Mouse (Mus musculus): ENCODE measurements at regions not wholly inside any gene's neighbourhood (a gene's known extent, or its start where the extent isn't known, plus 50 kb on each side); places are given as distances from the start of the nearest gene placed in this dataset.

DNA sequence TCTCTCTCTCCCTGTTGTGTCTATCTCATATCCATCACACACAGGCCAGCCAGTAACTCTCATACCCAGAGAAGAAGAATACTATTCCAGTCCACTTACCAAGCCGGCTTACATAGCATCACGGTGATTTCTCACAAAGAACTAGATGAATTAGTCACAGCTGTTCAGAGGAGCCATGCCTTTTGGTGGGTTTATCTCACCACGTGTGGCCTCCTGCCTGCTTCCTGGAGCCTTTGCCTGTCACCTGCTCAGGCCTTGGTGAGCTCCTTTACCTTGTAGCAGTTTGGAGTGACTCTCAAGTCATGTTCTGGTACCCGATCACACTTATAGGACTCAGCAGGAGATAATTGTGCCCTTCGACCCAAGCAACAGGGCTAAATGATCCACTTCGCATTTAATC lies 331.2 kb upstream of the Prickle1 start:
- DNase-seq = no peak
- Histone ChIP-seq H3K4me3 (no peak overlapping the region), H3K9ac (ENCODE audit: low read depth, low read length) (no peak overlapping the region), H3K27me3 (ENCODE audit: control insufficient read depth, insufficient read depth, low read length) (no peaks in the 10 kb centered on the region), H3K4me1 (ENCODE audit: control insufficient read depth, insufficient read depth, low read length) (no peaks in the 10 kb centered on the region), H3K79me2 (replicated peaks; ENCODE audit: control insufficient read depth, insufficient read depth, low read length) (no peaks in the 10 kb centered on the region), H3K36me3 (ENCODE audit: control insufficient read depth, insufficient read depth, low read length) (no peaks in the 10 kb centered on the region), H3K27ac (no peak overlapping the region)
- intact Hi-C loops (cut with DNase I) = no loop called here
- no peak for TF ChIP-seq POLR2A (IDR thresholded peaks at IDR 0.05; ENCODE audit: insufficient read depth, low read depth, low read length)
- no peak for TF ChIP-seq CTCF (IDR thresholded peaks at IDR 0.05)
- no peak for TF ChIP-seq EP300 (IDR thresholded peaks at IDR 0.05; ENCODE audit: insufficient read depth, low read depth, low read length)
- WGBS = 58% methylated on average over 6 of the region's 6 CpGs

- no peak for DNase-seq
- no peaks in the 10 kb centered on the region for H3K4me1 ChIP-seq (ENCODE audit: control insufficient read depth, insufficient read depth, low read length)
- H3K27me3 ChIP-seq (ENCODE audit: control insufficient read depth, insufficient read depth, low read length) = no peaks in the 10 kb centered on the region
- no peak overlapping the region for H3K4me3 ChIP-seq
- no peak overlapping the region for H3K9ac ChIP-seq (ENCODE audit: low read depth, low read length)
- no peaks in the 10 kb centered on the region for H3K79me2 ChIP-seq (replicated peaks; ENCODE audit: control insufficient read depth, insufficient read depth, low read length)
- no peaks in the 10 kb centered on the region for H3K36me3 ChIP-seq (ENCODE audit: control insufficient read depth, insufficient read depth, low read length)
- H3K27ac ChIP-seq = no peak overlapping the region
- no peak for TF ChIP-seq POLR2A (IDR thresholded peaks at IDR 0.05; ENCODE audit: insufficient read depth, low read depth, low read length)
- no peak for TF ChIP-seq CTCF (IDR thresholded peaks at IDR 0.05)
- no peak for TF ChIP-seq EP300 (IDR thresholded peaks at IDR 0.05; ENCODE audit: insufficient read depth, low read depth, low read length)
- intact Hi-C loops (cut with DNase I) = no loop called here
These were observed 330.6 kb upstream of the Prickle1 start for GRCm38 (mm10) chr15:93926262-93926661.

DNA sequence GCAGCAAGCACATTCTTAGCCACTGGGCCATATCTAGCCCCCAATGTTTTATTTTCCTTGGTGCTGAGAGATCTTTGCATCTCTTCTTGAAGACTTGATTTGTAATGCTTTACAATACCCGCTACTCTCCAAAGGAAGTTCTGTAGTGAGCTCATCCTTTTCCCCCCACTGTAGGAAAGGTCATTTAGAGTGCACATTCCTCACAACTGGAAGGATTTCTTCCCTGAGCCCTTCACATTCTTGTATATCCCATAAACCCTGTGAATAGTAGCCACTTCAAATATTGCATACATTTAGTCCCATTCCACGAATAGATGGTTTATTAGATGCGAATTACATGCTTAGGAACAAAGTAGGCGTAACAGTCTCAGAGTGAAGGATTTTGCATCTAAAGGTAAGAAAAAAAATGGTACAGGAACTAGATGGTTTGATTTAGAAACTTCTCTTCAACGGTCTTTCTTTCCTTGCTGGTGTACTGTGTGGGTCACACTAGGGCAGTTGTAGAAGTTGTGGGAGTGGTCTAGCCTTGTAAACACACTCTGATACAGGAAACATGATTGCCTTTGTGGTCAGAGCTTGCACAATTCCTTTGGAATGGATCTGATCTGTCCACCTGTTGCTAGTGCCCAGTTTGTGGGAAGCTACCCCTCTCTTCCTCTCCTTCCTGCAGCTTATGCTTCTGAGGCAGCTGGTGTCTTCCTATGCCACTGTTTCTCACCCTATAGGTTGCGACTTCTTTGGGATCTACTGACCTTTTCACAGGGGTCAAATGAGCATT lies 326.0 kb upstream of the Prickle1 start:
- Histone ChIP-seq H3K4me3 (no peak overlapping the region), H3K27ac (no peak overlapping the region), H3K79me2 (replicated peaks; ENCODE audit: control insufficient read depth, insufficient read depth, low read length) (no peaks in the 10 kb centered on the region), H3K36me3 (ENCODE audit: control insufficient read depth, insufficient read depth, low read length) (no peaks in the 10 kb centered on the region), H3K4me1 (ENCODE audit: control insufficient read depth, insufficient read depth, low read length) (no peaks in the 10 kb centered on the region; the same call in none of the 2 replicates), H3K27me3 (ENCODE audit: control insufficient read depth, insufficient read depth, low read length) (no peaks in the 10 kb centered on the region), H3K9ac (ENCODE audit: low read depth, low read length) (no peak overlapping the region)
- TF ChIP-seq POLR2A (IDR thresholded peaks at IDR 0.05; ENCODE audit: insufficient read depth, low read depth, low read length) (no peak), EP300 (IDR thresholded peaks at IDR 0.05; ENCODE audit: insufficient read depth, low read depth, low read length) (no peak), CTCF (IDR thresholded peaks at IDR 0.05) (no peak)
- intact Hi-C loops (cut with DNase I) = no loop called here
- no peak for DNase-seq
- WGBS = 74% methylated on average over 6 of the region's 6 CpGs

- Histone ChIP-seq H3K36me3 (ENCODE audit: control insufficient read depth, insufficient read depth, low read length) (no peaks in the 10 kb centered on the region), H3K9ac (ENCODE audit: low read depth, low read length) (no peak overlapping the region), H3K4me3 (no peak overlapping the region), H3K4me1 (ENCODE audit: control insufficient read depth, insufficient read depth, low read length) (no peaks in the 10 kb centered on the region; the same call in none of the 2 replicates), H3K27ac (no peak overlapping the region), H3K27me3 (ENCODE audit: control insufficient read depth, insufficient read depth, low read length) (no peaks in the 10 kb centered on the region), H3K79me2 (replicated peaks; ENCODE audit: control insufficient read depth, insufficient read depth, low read length) (no peaks in the 10 kb centered on the region)
- DNase-seq = no peak
- 73% methylated on average over 5 of the region's 5 CpGs for WGBS
- intact Hi-C loops (cut with DNase I) = no loop called here
- no peak for TF ChIP-seq CTCF (IDR thresholded peaks at IDR 0.05)
- TF ChIP-seq EP300 (IDR thresholded peaks at IDR 0.05; ENCODE audit: insufficient read depth, low read depth, low read length) = no peak
- TF ChIP-seq POLR2A (IDR thresholded peaks at IDR 0.05; ENCODE audit: insufficient read depth, low read depth, low read length) = no peak
These were observed 325.3 kb upstream of the Prickle1 start for GRCm38 (mm10) chr15:93920996-93921395.

GRCm38 (mm10) chr15:93919577-93919976 lies 323.9 kb upstream of the Prickle1 start:
- no peaks in the 10 kb centered on the region for H3K36me3 ChIP-seq (ENCODE audit: control insufficient read depth, insufficient read depth, low read length)
- no peak overlapping the region for H3K9ac ChIP-seq (ENCODE audit: low read depth, low read length)
- DNase-seq = no peak
- WGBS = 81% methylated on average over 6 of the region's 6 CpGs
- H3K27me3 ChIP-seq (ENCODE audit: control insufficient read depth, insufficient read depth, low read length) = no peaks in the 10 kb centered on the region
- intact Hi-C loops (cut with DNase I) = no loop called here
- H3K4me3 ChIP-seq = no peak overlapping the region
- no peaks in the 10 kb centered on the region for H3K79me2 ChIP-seq (replicated peaks; ENCODE audit: control insufficient read depth, insufficient read depth, low read length)
- TF ChIP-seq CTCF (IDR thresholded peaks at IDR 0.05) (no peak), POLR2A (IDR thresholded peaks at IDR 0.05; ENCODE audit: insufficient read depth, low read depth, low read length) (no peak), EP300 (IDR thresholded peaks at IDR 0.05; ENCODE audit: insufficient read depth, low read depth, low read length) (no peak)
- H3K4me1 ChIP-seq (ENCODE audit: control insufficient read depth, insufficient read depth, low read length) = no peaks in the 10 kb centered on the region; the same call in none of the 2 replicates
- no peak overlapping the region for H3K27ac ChIP-seq

GRCm38 (mm10) chr15:93916856-93917255 lies 321.2 kb upstream of the Prickle1 start:
- no peaks in the 10 kb centered on the region for H3K27me3 ChIP-seq (ENCODE audit: control insufficient read depth, insufficient read depth, low read length)
- no peak for DNase-seq
- WGBS = 5% methylated on average over 3 of the region's 3 CpGs
- H3K27ac ChIP-seq = no peak overlapping the region
- intact Hi-C loops (cut with DNase I) = no loop called here
- H3K4me1 ChIP-seq (ENCODE audit: control insufficient read depth, insufficient read depth, low read length) = no peaks in the 10 kb centered on the region; the same call in none of the 2 replicates
- H3K9ac ChIP-seq (ENCODE audit: low read depth, low read length) = no peak overlapping the region
- H3K4me3 ChIP-seq = peak overlapping the region; percentile 3; the same call in 1 of the 2 replicates
- no peak for TF ChIP-seq POLR2A (IDR thresholded peaks at IDR 0.05; ENCODE audit: insufficient read depth, low read depth, low read length)
- no peaks in the 10 kb centered on the region for H3K79me2 ChIP-seq (replicated peaks; ENCODE audit: control insufficient read depth, insufficient read depth, low read length)
- no peaks in the 10 kb centered on the region for H3K36me3 ChIP-seq (ENCODE audit: control insufficient read depth, insufficient read depth, low read length)
